Mouse (Mus musculus): ENCODE measurements at regions not wholly inside any gene's neighbourhood (a gene's known extent, or its start where the extent isn't known, plus 50 kb on each side); places are given as distances from the start of the nearest gene placed in this dataset.

GRCm38 (mm10) chr10:111694227-111695200 is 188.4 kb downstream of the Phlda1 start:
- DNase-seq (ENCODE audit: low spot score in 2 of 2), result no peak

GRCm38 (mm10) chr10:111695918-111696760 is 190.1 kb downstream of the Phlda1 start:
- no peak for DNase-seq (ENCODE audit: low spot score in 2 of 2)

GRCm38 (mm10) chr10:111696987-111697386 is 190.9 kb downstream of the Phlda1 start:
- no peak for DNase-seq (ENCODE audit: low spot score in 2 of 2)

GRCm38 (mm10) chr10:111699557-111700508 is 193.7 kb downstream of the Phlda1 start:
- no peak for DNase-seq (ENCODE audit: low spot score in 2 of 2)

GRCm38 (mm10) chr10:111700570-111700969 is 194.5 kb downstream of the Phlda1 start:
- DNase-seq (ENCODE audit: low spot score in 2 of 2), result no peak

- no peak for DNase-seq (ENCODE audit: low spot score in 2 of 2)
Measured at GRCm38 (mm10) chr10:111701138-111701537, 195.1 kb downstream of the Phlda1 start.

- no peak for DNase-seq (ENCODE audit: low spot score in 2 of 2)
Measured at GRCm38 (mm10) chr10:111702435-111702834, 196.3 kb downstream of the Phlda1 start.

- DNase-seq (ENCODE audit: low spot score in 2 of 2), result no peak
Measured at GRCm38 (mm10) chr10:111703447-111703846, 197.4 kb downstream of the Phlda1 start.

- no peak for DNase-seq (ENCODE audit: low spot score in 2 of 2)
Measured at GRCm38 (mm10) chr10:111711519-111712113, 205.5 kb downstream of the Phlda1 start.

- no peak for DNase-seq (ENCODE audit: low spot score in 2 of 2)
Measured at GRCm38 (mm10) chr10:111712991-111713390, 206.9 kb downstream of the Phlda1 start.

- DNase-seq (ENCODE audit: low spot score in 2 of 2), result no peak
Measured at GRCm38 (mm10) chr10:111713676-111714075, 207.6 kb downstream of the Phlda1 start.

- DNase-seq (ENCODE audit: low spot score in 2 of 2), result no peak
Measured at GRCm38 (mm10) chr10:111715172-111715571, 209.1 kb downstream of the Phlda1 start.

GRCm38 (mm10) chr10:111719632-111720031 is 213.5 kb downstream of the Phlda1 start:
- no peak for DNase-seq (ENCODE audit: low spot score in 2 of 2)

GRCm38 (mm10) chr10:111721068-111721467 is 215.0 kb downstream of the Phlda1 start:
- no peak for DNase-seq (ENCODE audit: low spot score in 2 of 2)

- peak in 1 of 2 experiments; percentile 42 for DNase-seq (ENCODE audit: low spot score in 2 of 2)
Measured at GRCm38 (mm10) chr10:111723885-111724284, 217.8 kb downstream of the Phlda1 start.

GRCm38 (mm10) chr10:111724574-111725414 is 218.7 kb downstream of the Phlda1 start:
- DNase-seq (ENCODE audit: low spot score in 2 of 2), result peak in 1 of 2 experiments; percentile 41

- DNase-seq (ENCODE audit: low spot score in 2 of 2), result no peak
Measured at GRCm38 (mm10) chr10:111736026-111736425, 229.9 kb downstream of the Phlda1 start.

GRCm38 (mm10) chr10:111739471-111740138 is 232.9 kb upstream of the Krr1 start:
- DNase-seq (ENCODE audit: low spot score in 2 of 2), result no peak

- no peak for DNase-seq (ENCODE audit: low spot score in 2 of 2)
Measured at GRCm38 (mm10) chr10:111740586-111741265, 231.7 kb upstream of the Krr1 start.

Data from spleen, postnatal 4 days (tissue).